Mouse (Mus musculus) hindbrain, embryonic 16.5 days (tissue): ENCODE measurements around the gene Carhsp1. TPM values are rescaled to one million over a fixed set of nuclear protein-coding genes. Genes with fewer than 3 reads are reported as not detected.

Experiments
- ATAC-seq: fragments of 200-750 bp; cut with Nextera tagmentation; 2 replicates; pipeline ENCODE4 v1.8.0; 2017; ENCODE audit warnings: moderate TSS enrichment, moderate library complexity
- H3K27ac ChIP-seq: fragments of 300-500 bp; sonication (generic); 2 replicates; pipeline ENCODE4 v1.5.1; 2014; ENCODE audit warnings: low read depth, mild to moderate bottlenecking, control low read depth, low read length, moderate library complexity
- H3K27me3 ChIP-seq: fragments of 300-500 bp; sonication (generic); replicated peaks from 2 replicates; pipeline ENCODE4 v1.6.1; 2014; ENCODE audit warnings: low read length; ENCODE audit not compliant: control insufficient read depth, insufficient read depth
- H3K36me3 ChIP-seq: fragments of 300-500 bp; sonication (generic); 2 replicates; pipeline ENCODE4 v1.6.1; 2014; ENCODE audit warnings: mild to moderate bottlenecking, low read length, moderate library complexity, mixed read lengths; ENCODE audit not compliant: control insufficient read depth, insufficient read depth
- H3K4me1 ChIP-seq: fragments of 300-500 bp; sonication (generic); 2 replicates; pipeline ENCODE4 v1.6.1; 2014; ENCODE audit warnings: low read depth, low read length; ENCODE audit not compliant: control insufficient read depth, insufficient read depth
- H3K4me2 ChIP-seq: fragments of 300-500 bp; sonication (generic); 2 replicates; pipeline ENCODE4 v1.6.1; 2014; ENCODE audit warnings: mild to moderate bottlenecking, low read length, control low read depth, moderate library complexity
- H3K4me3 ChIP-seq: fragments of 300-500 bp; sonication (generic); 2 replicates; pipeline ENCODE4 v1.5.1; 2014; ENCODE audit warnings: mild to moderate bottlenecking, low read length, control low read depth, moderate library complexity
- H3K9ac ChIP-seq: fragments of 300-500 bp; sonication (generic); 2 replicates; pipeline ENCODE4 v1.6.1; 2014; ENCODE audit warnings: low read depth, mild to moderate bottlenecking, control low read depth, low read length, moderate library complexity
- H3K9me3 ChIP-seq: fragments of 300-500 bp; sonication (generic); 2 replicates; pipeline ENCODE4 v1.6.1; 2014; ENCODE audit warnings: mild to moderate bottlenecking, low read length, moderate library complexity; ENCODE audit not compliant: control insufficient read depth
- WGBS: fragments of 180-500 bp; shearing (Covaris S2); extraction: QIAGEN DNeasy Blood & Tissue Kit; methylation state at CpG from one replicate; pipeline ENCODE4 v1.1.7; 2014; 5-methylcytosine and 5-hydroxymethylcytosine counted together
- microRNA-seq: library from miRNA; unstranded; fragments of <30 nt; microRNA quantifications from one replicate; pipeline ENCODE4, GENCODE M21; 2017
- polyA plus RNA-seq: library from polyadenylated mRNA; unstranded; fragments of >200 nt; fragmentation: Nextera tagmentation; extraction: Ambion mirVana; gene quantifications from 2 replicates; pipeline ENCODE4 v1.2.1, GENCODE M21; 2015

Carhsp1 gene
- polyA plus RNA-seq, 1 experiment from 2014 or later = 148 TPM

GRCm38 (mm10) chr16:8612214-8613005, 59.5 kb downstream of the Carhsp1 start:
- H3K4me3 ChIP-seq = no peak overlapping the region
- no peaks in the 10 kb centered on the region for H3K27me3 ChIP-seq
- no peaks in the 10 kb centered on the region for H3K9me3 ChIP-seq
- H3K36me3 ChIP-seq = peaks cover 24% of the 10 kb centered on the region
- WGBS = 91% methylated on average over 8 of the region's 8 CpGs
- no peaks in the 10 kb centered on the region for H3K4me1 ChIP-seq
- no peak overlapping the region for H3K9ac ChIP-seq
- no peak overlapping the region for H3K27ac ChIP-seq
- ATAC-seq = no peak
- no peak overlapping the region for H3K4me2 ChIP-seq

- 85% methylated on average over 3 of the region's 3 CpGs for WGBS
- Histone ChIP-seq H3K4me3 (no peak overlapping the region), H3K27me3 (no peaks in the 10 kb centered on the region), H3K9me3 (no peaks in the 10 kb centered on the region), H3K9ac (no peak overlapping the region), H3K4me2 (no peak overlapping the region), H3K36me3 (peaks cover 19% of the 10 kb centered on the region), H3K4me1 (no peaks in the 10 kb centered on the region), H3K27ac (no peak overlapping the region)
- no peak for ATAC-seq
Observed at GRCm38 (mm10) chr16:8610397-8610796, 61.6 kb downstream of the Carhsp1 start.

Small RNA genes lying within 50 kb of the gene (microRNA-seq; reads per million reads assigned to microRNA genes)
- gene Gm22137 = not detected

Other genes with a start within 250 kb of the Carhsp1 start
- gene Tmem114, start 247.0 kb downstream of the Carhsp1 start, polyA plus RNA-seq = 1.2 and 1.6 TPM in 2 replicates
- 53.7 and 58.4 TPM in 2 replicates for gene Mettl22, start 201.4 kb downstream of the Carhsp1 start, polyA plus RNA-seq
- gene Abat, start 158.7 kb downstream of the Carhsp1 start, polyA plus RNA-seq = 95.2 and 106 TPM in 2 replicates
- gene Pmm2, start 34.5 kb downstream of the Carhsp1 start, polyA plus RNA-seq = 33.1 and 37.0 TPM in 2 replicates
- gene Tmem186, start 34.4 kb downstream of the Carhsp1 start, polyA plus RNA-seq = 22.5 and 23.1 TPM in 2 replicates
- not detected in 2 replicates for gene Gm5767, start 8.6 kb upstream of the Carhsp1 start, polyA plus RNA-seq
- 23.9 and 25.5 TPM in 2 replicates for gene Usp7, start 120.2 kb upstream of the Carhsp1 start, polyA plus RNA-seq
- 23.8 and 24.5 TPM in 2 replicates for gene 1810013L24Rik, start 157.9 kb upstream of the Carhsp1 start, polyA plus RNA-seq